Comparison of ENCODE assay signal across 8 mouse cellular contexts in genomic region chr2:173027169-173027823, GRCm38 (mm10). TPM values are rescaled to one million over a fixed set of nuclear protein-coding genes. Genes with fewer than 3 reads are reported as not detected.
DNase-seq lines count a peak whose midpoint lies in the region; ATAC-seq and TF ChIP-seq lines count a peak whose summit lies in the region.
"Had no signal": no experiment of that assay in that cellular context is flagged by ENCODE, and none has a peak within 500 bp of the region (broad histone marks: within the 10 kb centered on the region; RNA-seq: fewer than 3 reads in every experiment).

No protein-coding gene starts in this region.

- peak overlapping the region; percentile 77 for H3K4me2 ChIP-seq in heart, embryonic 15.5 days
- no peak overlapping the region for H3K4me2 ChIP-seq in CH12.LX (ENCODE audit: insufficient read depth, low read depth, poor library complexity, severe bottlenecking)
- peak overlapping the region; percentile 79 for H3K4me2 ChIP-seq in liver, embryonic 13.5 days
- H3K4me2 ChIP-seq: neural tube, embryonic 13.5 days had no signal

- peak overlapping the region; percentile 52 for H3K27ac ChIP-seq in heart, embryonic 15.5 days
- H3K27ac ChIP-seq in CH12.LX (ENCODE audit: insufficient read depth, low read depth) (peak overlapping the region; percentile 35; the same call in 1 of the 2 replicates), MEL (ENCODE audit: control insufficient read depth, low read depth, low read length) (no peak overlapping the region)
- peak overlapping the region; percentile 100 for H3K27ac ChIP-seq in liver, embryonic 13.5 days
- H3K27ac ChIP-seq: neural tube, embryonic 13.5 days had no signal

- ATAC-seq in heart, embryonic 15.5 days (replicated peaks; ENCODE audit: insufficient number of reproducible peaks, insufficient read depth, low FRiP score, low read depth) = no peak
- ATAC-seq in liver, embryonic 13.5 days (ENCODE audit: low read depth) = no peak

- peak overlapping the region; percentile 81; the same call in 1 of the 2 replicates for H3K4me3 ChIP-seq in heart, embryonic 15.5 days
- H3K4me3 ChIP-seq in CH12.LX (replicated peaks in 1 of 3; ENCODE audit: low read depth in 2 of 3, low read length in 2 of 3, poor library complexity in 1 of 3) (peak overlapping the region in 1 of 3 experiments; percentile 9), MEL (ENCODE audit: control insufficient read depth in 1 of 2, insufficient read depth in 1 of 2, low read depth in 2 of 2, low read length in 2 of 2) (no peak overlapping the region)
- peak overlapping the region; percentile 97 for H3K4me3 ChIP-seq in liver, embryonic 13.5 days (replicated peaks)
- H3K4me3 ChIP-seq: neural tube, embryonic 13.5 days had no signal

- WGBS in heart, embryonic 15.5 days = 79% methylated on average over 6 of the region's 6 CpGs
- WGBS in liver, embryonic 13.5 days (ENCODE audit: insufficient replicate concordance) = 88% methylated on average over 6 of the region's 6 CpGs

- H3K9me3 ChIP-seq in heart, embryonic 15.5 days (replicated peaks) = no peaks in the 10 kb centered on the region
- no peaks in the 10 kb centered on the region for H3K9me3 ChIP-seq in CH12.LX (replicated peaks; ENCODE audit: low read length)
- H3K9me3 ChIP-seq in MEL (replicated peaks; ENCODE audit: insufficient read depth, low read length) = no peaks in the 10 kb centered on the region
- H3K9me3 ChIP-seq in liver, embryonic 13.5 days (replicated peaks) = no peaks in the 10 kb centered on the region
- H3K9me3 ChIP-seq: neural tube, embryonic 13.5 days had no signal

- in situ Hi-C loops in CH12.LX (cut with MboI; ENCODE audit: low pct_ligation_motif_present, low pct_unique_long_range_greater_than_20kb, low sequenced_read_pairs) = no loop called here

- no peaks in the 10 kb centered on the region for H3K27me3 ChIP-seq in heart, embryonic 15.5 days
- no peaks in the 10 kb centered on the region for H3K27me3 ChIP-seq in CH12.LX (replicated peaks)
- H3K27me3 ChIP-seq in MEL (ENCODE audit: control insufficient read depth in 1 of 2, insufficient read depth in 2 of 2, low read length in 2 of 2) = no peaks in the 10 kb centered on the region
- no peaks in the 10 kb centered on the region for H3K27me3 ChIP-seq in liver, embryonic 13.5 days
- H3K27me3 ChIP-seq: neural tube, embryonic 13.5 days had no signal

- H3K4me1 ChIP-seq in heart, embryonic 15.5 days (replicated peaks) = peaks cover 87% of the 10 kb centered on the region
- H3K4me1 ChIP-seq in CH12.LX (ENCODE audit: control insufficient read depth in 1 of 2, insufficient read depth in 2 of 2) (peaks cover 48 to 70% of the 10 kb centered on the region in 2 experiments), MEL (ENCODE audit: control insufficient read depth in 1 of 2, insufficient read depth in 2 of 2, low read length in 2 of 2) (peaks cover 3 to 35% of the 10 kb centered on the region in 2 experiments; a peak in 3 of 4 replicates)
- H3K4me1 ChIP-seq in liver, embryonic 13.5 days (replicated peaks) = peaks cover 95% of the 10 kb centered on the region

- H3K36me3 ChIP-seq in heart, embryonic 15.5 days = peaks cover 29% of the 10 kb centered on the region; the same call in 1 of the 2 replicates
- peaks cover 60 to 92% of the 10 kb centered on the region in 2 experiments for H3K36me3 ChIP-seq in CH12.LX (replicated peaks in 1 of 2; ENCODE audit: control insufficient read depth in 1 of 2, insufficient read depth in 1 of 2, low read length in 1 of 2)
- H3K36me3 ChIP-seq in MEL (ENCODE audit: control insufficient read depth in 1 of 2, insufficient read depth in 2 of 2, low read length in 2 of 2) = peaks cover 7 to 22% of the 10 kb centered on the region in 2 experiments; a peak in 3 of 4 replicates
- peaks cover 100% of the 10 kb centered on the region for H3K36me3 ChIP-seq in liver, embryonic 13.5 days

- H3K9ac ChIP-seq in heart, embryonic 15.5 days = peak overlapping the region; percentile 5; the same call in 1 of the 2 replicates
- H3K9ac ChIP-seq in CH12.LX (ENCODE audit: insufficient read depth, low read depth) = no peak overlapping the region
- no peak overlapping the region for H3K9ac ChIP-seq in MEL (ENCODE audit: control insufficient read depth, low read depth, low read length, poor library complexity, severe bottlenecking)
- peak overlapping the region; percentile 98 for H3K9ac ChIP-seq in liver, embryonic 13.5 days
- H3K9ac ChIP-seq: neural tube, embryonic 13.5 days had no signal

- TF ChIP-seq POLR2A in CH12.LX (IDR thresholded peaks at IDR 0.05; ENCODE audit: low read depth, low read length) (no peak), MEL (IDR thresholded peaks at IDR 0.05; ENCODE audit: control insufficient read depth in 1 of 2, insufficient read depth in 1 of 2, low read depth in 1 of 2, low read length in 2 of 2, poor library complexity in 1 of 2) (no peak)

- no peak for TF ChIP-seq CTCF in CH12.LX (conservative IDR thresholded peaks at IDR 0.05 in 1 of 2, IDR thresholded peaks at IDR 0.05 in 1 of 2; ENCODE audit: low read depth in 2 of 2, low read length in 2 of 2)
- TF ChIP-seq CTCF in MEL (IDR thresholded peaks at IDR 0.05 in 2 of 3, conservative IDR thresholded peaks at IDR 0.05 in 1 of 3; ENCODE audit: control insufficient read depth in 1 of 3, insufficient read depth in 1 of 3, low read depth in 2 of 3, low read length in 3 of 3, poor library complexity in 1 of 3, severe bottlenecking in 1 of 3) = no peak

- peaks cover 24% of the 10 kb centered on the region for H3K79me2 ChIP-seq in CH12.LX (replicated peaks; ENCODE audit: control insufficient read depth, extremely low read depth, insufficient read depth, poor library complexity, severe bottlenecking)
- peaks cover 53% of the 10 kb centered on the region for H3K79me2 ChIP-seq in MEL (ENCODE audit: control insufficient read depth, insufficient read depth, low read length, poor library complexity)

- no peak for DNase-seq in heart, postnatal 25 days (ENCODE audit: low spot score)
- DNase-seq in CH12.LX (ENCODE audit: extremely low read depth) = no peak
- no peak for DNase-seq in MEL (ENCODE audit: low read depth, low spot score)
- DNase-seq in liver, embryonic 13.5 days = no peak
- DNase-seq in layer of hippocampus, adult 11-12 months (ENCODE audit: low spot score) = no peak
- DNase-seq in neural tube, embryonic 10.5 days (ENCODE audit: extremely low spot score, low spot score) = no peak

- intact Hi-C loops in heart, postnatal 25 days (cut with DNase I) = loop anchor here (10.0 kb wide), 1 partner anchor 58 kb away; no protein-coding TSS in a partner anchor

- TF ChIP-seq EP300 in CH12.LX (IDR thresholded peaks at IDR 0.05; ENCODE audit: low read length) (no peak), MEL (IDR thresholded peaks at IDR 0.05; ENCODE audit: low read depth in 1 of 2, low read length in 2 of 2) (no peak)

- TF ChIP-seq RAD21 in CH12.LX (IDR thresholded peaks at IDR 0.05; ENCODE audit: low read depth, low read length) = no peak
- no peak for TF ChIP-seq RAD21 in MEL (IDR thresholded peaks at IDR 0.05; ENCODE audit: low read depth, low read length)

- dilution Hi-C loops in CH12.LX (cut with MboI; ENCODE audit: extremely low pct_ligation_motif_present, extremely low pct_unique_long_range_greater_than_20kb, low sequenced_read_pairs) = no loop called here

TF ChIP-seq in CH12.LX, 34 proteins besides CTCF, POLR2A, EP300 and RAD21 (continues in another document):
- TF ChIP-seq SIN3A (IDR thresholded peaks at IDR 0.05; ENCODE audit: low read length) = no peak
- TF ChIP-seq SMC3 (IDR thresholded peaks at IDR 0.05; ENCODE audit: low read depth, low read length) = no peak
- no peak for TF ChIP-seq CHD1 (IDR thresholded peaks at IDR 0.05; ENCODE audit: low read depth, low read length)
- TF ChIP-seq UBTF (IDR thresholded peaks at IDR 0.05; ENCODE audit: low read depth, low read length) = no peak
- no peak for TF ChIP-seq MYC (IDR thresholded peaks at IDR 0.05; ENCODE audit: low read depth, low read length)

TF ChIP-seq in MEL, 35 proteins besides CTCF, POLR2A, EP300 and RAD21:
- TF ChIP-seq GATA1 (IDR thresholded peaks at IDR 0.05; ENCODE audit: low read depth, low read length) = no peak
- TF ChIP-seq MYB (IDR thresholded peaks at IDR 0.05; ENCODE audit: low read depth, low read length) = no peak
- peak; percentile 20; the same call in 1 of the 2 replicates for TF ChIP-seq POLR2AphosphoS2 (IDR thresholded peaks at IDR 0.05; ENCODE audit: low read length)

RNA-seq across cellular contexts. Expression of gene Rbm38, which starts 7.0 kb away (rescaled TPM):
- 108 and 120 TPM in 2 replicates for polyA plus RNA-seq in heart, embryonic 15.5 days (2015; fragmentation: Nextera tagmentation; extraction: Ambion mirVana)
- 100 to 1,000 TPM; 167 to 223 TPM for total RNA-seq in heart, postnatal 25 days (2021)
- total RNA-seq in CH12.LX (2012; rRNA removed) (19.4 and 20.7 TPM in 2 replicates), CH12.LX (2014; rRNA removed) (11.3 and 14.4 TPM in 2 replicates), MEL (2012; rRNA removed) (37.0 and 39.0 TPM in 2 replicates)
- polyA plus RNA-seq in CH12.LX (2012; ENCODE audit: insufficient read length, low read depth) (83.9 and 85.4 TPM in 2 replicates), MEL (2012; ENCODE audit: insufficient read depth in 1 of 2, insufficient read length in 2 of 2, low read depth in 1 of 2, low replicate concordance in 2 of 2, missing spikeins in 1 of 2) (100 to 1,000 TPM in 1 of 2 experiments, not detected in 1; 207 TPM)
- 260 and 311 TPM in 2 replicates for polyA plus RNA-seq in liver, embryonic 13.5 days (2015; fragmentation: Nextera tagmentation; extraction: Ambion mirVana)

RNA-seq across cellular contexts. Expression of gene Rae1, which starts 27.4 kb away (rescaled TPM):
- polyA plus RNA-seq in heart, embryonic 15.5 days (2015; fragmentation: Nextera tagmentation; extraction: Ambion mirVana) = 84.8 and 96.2 TPM in 2 replicates
- total RNA-seq in heart, postnatal 25 days (2021) = 10 to 100 TPM; 24.4 to 25.3 TPM
- 86.3 and 97.7 TPM in 2 replicates for total RNA-seq in CH12.LX (2012; rRNA removed)
- total RNA-seq in CH12.LX (2014; rRNA removed) = 114 and 115 TPM in 2 replicates
- 86.1 and 95.0 TPM in 2 replicates for polyA plus RNA-seq in CH12.LX (2012; ENCODE audit: insufficient read length, low read depth)
- total RNA-seq in MEL (2012; rRNA removed) = 139 and 156 TPM in 2 replicates
- 100 to 1,000 TPM in 1 of 2 experiments, not detected in 1; 172 TPM for polyA plus RNA-seq in MEL (2012; ENCODE audit: insufficient read depth in 1 of 2, insufficient read length in 2 of 2, low read depth in 1 of 2, low replicate concordance in 2 of 2, missing spikeins in 1 of 2)
- 94.5 and 96.8 TPM in 2 replicates for polyA plus RNA-seq in liver, embryonic 13.5 days (2015; fragmentation: Nextera tagmentation; extraction: Ambion mirVana)

RNA-seq across cellular contexts. Expression of gene Spo11, which starts 49.8 kb away (rescaled TPM):
- 0.74 TPM in 1 of 2 replicates, not detected in the other for polyA plus RNA-seq in heart, embryonic 15.5 days (2015; fragmentation: Nextera tagmentation; extraction: Ambion mirVana)
- total RNA-seq in heart, postnatal 25 days (2021) = not detected
- total RNA-seq in CH12.LX (2012; rRNA removed) (0.13 and 0.34 TPM in 2 replicates), CH12.LX (2014; rRNA removed) (not detected in 2 replicates), MEL (2012; rRNA removed) (not detected in 2 replicates)
- polyA plus RNA-seq in CH12.LX (2012; ENCODE audit: insufficient read length, low read depth) (0.08 and 0.16 TPM in 2 replicates), MEL (2012; ENCODE audit: insufficient read depth in 1 of 2, insufficient read length in 2 of 2, low read depth in 1 of 2, low replicate concordance in 2 of 2, missing spikeins in 1 of 2) (not detected)
- polyA plus RNA-seq in liver, embryonic 13.5 days (2015; fragmentation: Nextera tagmentation; extraction: Ambion mirVana) = 0.08 TPM in 1 of 2 replicates, not detected in the other

Comparison
In these comparisons a context has a peak if more than half of its experiments do, and no peak if none do; other contexts are left out.
1. H3K4me3 ChIP-seq: peak in heart, embryonic 15.5 days (single experiment) and liver, embryonic 13.5 days (single experiment); none in MEL (0 of 2).
2. H3K9ac ChIP-seq: peak in heart, embryonic 15.5 days (single experiment) and liver, embryonic 13.5 days (single experiment); none in CH12.LX (single experiment) and MEL (single experiment).